Mouse (Mus musculus): ENCODE data around the gene Cdc42se1. TPM values are rescaled to one million over a fixed set of nuclear protein-coding genes. Genes with fewer than 3 reads are reported as not detected.
"Not testable (repeated sequence)": the region's sequence is repeated elsewhere in the genome, so short reads cannot be mapped to it uniquely, and the experiment has no call there.

The Cdc42se1 gene
- polyA plus RNA-seq, 1 experiment from 2014 or later: 43.9 TPM

GRCm38 (mm10) chr3:95200562-95200961 lies 28.0 kb upstream of the Cdc42se1 start:
- DNase-seq: no peak
- no peak overlapping the region for H3K4me3 ChIP-seq (replicated peaks)
- H3K36me3 ChIP-seq: peaks cover 97% of the 10 kb centered on the region
- no peak overlapping the region for H3K27ac ChIP-seq
- no peaks in the 10 kb centered on the region for H3K27me3 ChIP-seq
- WGBS (ENCODE audit: insufficient replicate concordance): 82% methylated on average over 2 of the region's 2 CpGs
- H3K4me2 ChIP-seq: no peak overlapping the region
- no peaks in the 10 kb centered on the region for H3K4me1 ChIP-seq (replicated peaks)
- H3K9me3 ChIP-seq (replicated peaks): no peaks in the 10 kb centered on the region
- no peak overlapping the region for H3K9ac ChIP-seq
- ATAC-seq (ENCODE audit: low read depth): no peak

GRCm38 (mm10) chr3:95203880-95204279 lies 24.7 kb upstream of the Cdc42se1 start:
- no peak overlapping the region for H3K9ac ChIP-seq
- H3K36me3 ChIP-seq: peaks cover 97% of the 10 kb centered on the region
- peaks cover 3% of the 10 kb centered on the region; the same call in 1 of the 2 replicates for H3K4me1 ChIP-seq (replicated peaks)
- no peak overlapping the region for H3K4me2 ChIP-seq
- no peaks in the 10 kb centered on the region for H3K27me3 ChIP-seq
- WGBS (ENCODE audit: insufficient replicate concordance): 89% methylated on average over 6 of the region's 6 CpGs
- no peak for DNase-seq
- H3K4me3 ChIP-seq (replicated peaks): no peak overlapping the region
- ATAC-seq (ENCODE audit: low read depth): no peak
- H3K9me3 ChIP-seq (replicated peaks): no peaks in the 10 kb centered on the region
- H3K27ac ChIP-seq: no peak overlapping the region

- H3K4me3 ChIP-seq (replicated peaks): no peak overlapping the region
- H3K4me1 ChIP-seq (replicated peaks): peaks cover 11% of the 10 kb centered on the region
- peaks cover 93% of the 10 kb centered on the region for H3K36me3 ChIP-seq
- DNase-seq (no peak), ATAC-seq (ENCODE audit: low read depth) (no peak)
- no peaks in the 10 kb centered on the region for H3K9me3 ChIP-seq (replicated peaks)
- H3K27me3 ChIP-seq: no peaks in the 10 kb centered on the region
- H3K9ac ChIP-seq: no peak overlapping the region
- H3K27ac ChIP-seq: no peak overlapping the region
- 84% methylated on average over 4 of the region's 4 CpGs for WGBS (ENCODE audit: insufficient replicate concordance)
- no peak overlapping the region for H3K4me2 ChIP-seq
Measured at GRCm38 (mm10) chr3:95208286-95208685, 20.2 kb upstream of the Cdc42se1 start.

- H3K9me3 ChIP-seq (replicated peaks): no peaks in the 10 kb centered on the region
- H3K36me3 ChIP-seq: peaks cover 89% of the 10 kb centered on the region
- 86% methylated on average over 2 of the region's 2 CpGs for WGBS (ENCODE audit: insufficient replicate concordance)
- no peak for ATAC-seq (ENCODE audit: low read depth)
- H3K9ac ChIP-seq: no peak overlapping the region
- peaks cover 21% of the 10 kb centered on the region for H3K4me1 ChIP-seq (replicated peaks)
- no peak overlapping the region for H3K4me2 ChIP-seq
- H3K27me3 ChIP-seq: no peaks in the 10 kb centered on the region
- no peak overlapping the region for H3K4me3 ChIP-seq (replicated peaks)
- DNase-seq: no peak
- H3K27ac ChIP-seq: no peak overlapping the region
Measured at GRCm38 (mm10) chr3:95210585-95210984, 17.9 kb upstream of the Cdc42se1 start.

- H3K4me1 ChIP-seq (replicated peaks): peaks cover 33% of the 10 kb centered on the region
- 87% methylated on average over 9 of the region's 10 CpGs for WGBS (ENCODE audit: insufficient replicate concordance)
- H3K4me3 ChIP-seq (replicated peaks); H3K27me3 ChIP-seq; H3K4me2 ChIP-seq; H3K27ac ChIP-seq; ATAC-seq (ENCODE audit: low read depth); H3K9me3 ChIP-seq (replicated peaks); DNase-seq; H3K9ac ChIP-seq: not testable (repeated sequence)
- H3K36me3 ChIP-seq: peaks cover 77% of the 10 kb centered on the region
Measured at GRCm38 (mm10) chr3:95212889-95213608, 15.5 kb upstream of the Cdc42se1 start.

- no peaks in the 10 kb centered on the region for H3K9me3 ChIP-seq (replicated peaks)
- ATAC-seq (ENCODE audit: low read depth): no peak
- H3K36me3 ChIP-seq: peaks cover 71% of the 10 kb centered on the region
- 82% methylated on average over 1 of the region's 1 CpGs for WGBS (ENCODE audit: insufficient replicate concordance)
- no peak overlapping the region for H3K4me2 ChIP-seq
- no peak overlapping the region for H3K4me3 ChIP-seq (replicated peaks)
- no peak overlapping the region for H3K9ac ChIP-seq
- H3K27me3 ChIP-seq: no peaks in the 10 kb centered on the region
- 0 out of 2 replicates have a peak overlapping the region, but pooled peaks have one; percentile 18 for H3K27ac ChIP-seq
- H3K4me1 ChIP-seq (replicated peaks): peaks cover 39% of the 10 kb centered on the region
- no peak for DNase-seq
Measured at GRCm38 (mm10) chr3:95213609-95213975, 14.9 kb upstream of the Cdc42se1 start.

GRCm38 (mm10) chr3:95216655-95217254 lies 11.8 kb upstream of the Cdc42se1 start:
- Histone ChIP-seq H3K4me3 (replicated peaks) (peak overlapping the region; percentile 77), H3K36me3 (peaks cover 48% of the 10 kb centered on the region), H3K4me1 (replicated peaks) (peaks cover 47% of the 10 kb centered on the region), H3K27me3 (no peaks in the 10 kb centered on the region), H3K4me2 (peak overlapping the region; percentile 86), H3K27ac (peak overlapping the region; percentile 94), H3K9ac (peak overlapping the region; percentile 91), H3K9me3 (replicated peaks) (no peaks in the 10 kb centered on the region)
- WGBS (ENCODE audit: insufficient replicate concordance): 13% methylated on average over 4 of the region's 4 CpGs
- no peak for ATAC-seq (ENCODE audit: low read depth)
- DNase-seq: no peak

- under 1% methylated on average over 56 of the region's 56 CpGs for WGBS (ENCODE audit: insufficient replicate concordance)
Measured at GRCm38 (mm10) chr3:95217255-95218134, 11.0 kb upstream of the Cdc42se1 start, which contains the start of gene Gabpb2. Gene Gabpb2, minus strand, starts transcription at chr3:95217916.

GRCm38 (mm10) chr3:95218466-95219137 lies 9.9 kb upstream of the Cdc42se1 start:
- H3K4me2 ChIP-seq: peak overlapping the region; percentile 86
- no peaks in the 10 kb centered on the region for H3K27me3 ChIP-seq
- H3K36me3 ChIP-seq: peaks cover 42% of the 10 kb centered on the region
- no peak for ATAC-seq (ENCODE audit: low read depth)
- DNase-seq: peak; percentile 49
- H3K27ac ChIP-seq: peak overlapping the region; percentile 94
- H3K9ac ChIP-seq: peak overlapping the region; percentile 91
- peaks cover 42% of the 10 kb centered on the region for H3K4me1 ChIP-seq (replicated peaks)
- WGBS (ENCODE audit: insufficient replicate concordance): 42% methylated on average over 6 of the region's 6 CpGs
- H3K9me3 ChIP-seq (replicated peaks): no peaks in the 10 kb centered on the region
- peak overlapping the region; percentile 77 for H3K4me3 ChIP-seq (replicated peaks)

More at GRCm38 (mm10) chr3:95217255-95218134, 11.0 kb upstream of the Cdc42se1 start, which contains the start of gene Gabpb2:
- Histone ChIP-seq H3K9me3 (replicated peaks) (no peaks in the 10 kb centered on the region), H3K36me3 (peaks cover 40% of the 10 kb centered on the region), H3K27ac (peak within 1 kb of the TSS; percentile 94), H3K4me1 (replicated peaks) (peaks cover 44% of the 10 kb centered on the region), H3K4me3 (replicated peaks) (peak within 1 kb of the TSS; percentile 77), H3K9ac (peak within 1 kb of the TSS; percentile 91), H3K27me3 (no peaks in the 10 kb centered on the region), H3K4me2 (peak within 1 kb of the TSS; percentile 86)
- ATAC-seq (ENCODE audit: low read depth) (peak; percentile 85), DNase-seq (peak; percentile 92)

- Histone ChIP-seq H3K4me2 (no peak overlapping the region), H3K4me3 (replicated peaks) (no peak overlapping the region), H3K9ac (no peak overlapping the region), H3K9me3 (replicated peaks) (no peaks in the 10 kb centered on the region), H3K4me1 (replicated peaks) (peaks cover 33% of the 10 kb centered on the region), H3K36me3 (peaks cover 27% of the 10 kb centered on the region), H3K27me3 (no peaks in the 10 kb centered on the region), H3K27ac (no peak overlapping the region)
- DNase-seq (no peak), ATAC-seq (ENCODE audit: low read depth) (no peak)
- 81% methylated on average over 2 of the region's 2 CpGs for WGBS (ENCODE audit: insufficient replicate concordance)
Measured at GRCm38 (mm10) chr3:95223041-95223440, 5.5 kb upstream of the Cdc42se1 start.

Measured in liver, embryonic 13.5 days (tissue).